ENCODE assay signal across 9 mouse cellular contexts in genomic region chr4:119932549-119933257, GRCm38 (mm10).
A peak's percentile ranks its signal among the peaks of the same experiment; 100 is the strongest.
DNase-seq lines count a peak whose midpoint lies in the region; ATAC-seq and TF ChIP-seq lines count a peak whose summit lies in the region.
"Had no signal": no experiment of that assay in that cellular context is flagged by ENCODE, and none has a peak within 500 bp of the region (broad histone marks: within the 10 kb centered on the region; RNA-seq: fewer than 3 reads in every experiment).

No protein-coding gene starts in this region.

- TF ChIP-seq EP300 in lung, postnatal 0 days (IDR thresholded peaks at IDR 0.05): no peak

- no peak for ATAC-seq in lung, postnatal 0 days

- 54% methylated on average over 13 of the region's 13 CpGs for WGBS in lung, postnatal 0 days

- intact Hi-C loops in heart, postnatal 36 days (cut with DNase I): no loop called here

- TF ChIP-seq CTCF in lung, postnatal 0 days (IDR thresholded peaks at IDR 0.05): no peak

- no peak overlapping the region for H3K27ac ChIP-seq in lung, postnatal 0 days (ENCODE audit: low read length)
- H3K27ac ChIP-seq: embryonic facial prominence, embryonic 12.5 days had no signal

- H3K9me3 ChIP-seq in lung, postnatal 0 days (ENCODE audit: low read length): no peaks in the 10 kb centered on the region
- H3K9me3 ChIP-seq: embryonic facial prominence, embryonic 12.5 days had no signal

- no peaks in the 10 kb centered on the region for H3K36me3 ChIP-seq in lung, postnatal 0 days (ENCODE audit: insufficient read depth, low read length)
- H3K36me3 ChIP-seq: embryonic facial prominence, embryonic 12.5 days had no signal

- no peaks in the 10 kb centered on the region for H3K4me1 ChIP-seq in lung, postnatal 0 days (ENCODE audit: insufficient read depth, low read depth, low read length)

- no peaks in the 10 kb centered on the region for H3K27me3 ChIP-seq in lung, postnatal 0 days (replicated peaks; ENCODE audit: insufficient read depth, low read length)
- H3K27me3 ChIP-seq: embryonic facial prominence, embryonic 12.5 days had no signal

- H3K9ac ChIP-seq in lung, postnatal 0 days (replicated peaks; ENCODE audit: low read depth): no peak overlapping the region
- H3K9ac ChIP-seq: embryonic facial prominence, embryonic 12.5 days had no signal

- peak; percentile 92 for DNase-seq in heart, adult 11 months
- DNase-seq in heart, postnatal 36 days: no peak
- DNase-seq in adipocyte (ENCODE audit: low spot score): peak; percentile 59
- peak; percentile 37 for DNase-seq in gastrocnemius, postnatal 10 days
- DNase-seq in neural tube, embryonic 10.5 days (ENCODE audit: extremely low spot score, low spot score): peak; percentile 53
- DNase-seq in spleen, postnatal 4 days (ENCODE audit: low spot score in 2 of 2): no peak
- no peak for DNase-seq in thymus, postnatal 14 days
- no peak for DNase-seq in lung, postnatal 0 days (ENCODE audit: low spot score)

- H3K4me3 ChIP-seq in lung, postnatal 0 days (ENCODE audit: low read depth, low read length): no peak overlapping the region
- H3K4me3 ChIP-seq: embryonic facial prominence, embryonic 12.5 days had no signal

- no peak overlapping the region for H3K4me2 ChIP-seq in lung, postnatal 0 days (replicated peaks; ENCODE audit: low read depth, low read length)
- H3K4me2 ChIP-seq: embryonic facial prominence, embryonic 12.5 days had no signal

Comparison
In these comparisons a context has a peak if more than half of its experiments do, and no peak if none do; other contexts are left out.
1. DNase-seq: peak in heart, adult 11 months (single experiment), adipocyte (single experiment), gastrocnemius, postnatal 10 days (single experiment) and neural tube, embryonic 10.5 days (single experiment); none in heart, postnatal 36 days (0 of 2), spleen, postnatal 4 days (0 of 2), thymus, postnatal 14 days (single experiment) and lung, postnatal 0 days (single experiment).